Mouse (Mus musculus): ENCODE measurements around the gene Ttc21b. TPM values are rescaled to one million over a fixed set of nuclear protein-coding genes. Genes with fewer than 3 reads are reported as not detected.

Ttc21b gene
- polyA plus RNA-seq (2017; shearing (Covaris generic)) = 12.1 TPM

DNA sequence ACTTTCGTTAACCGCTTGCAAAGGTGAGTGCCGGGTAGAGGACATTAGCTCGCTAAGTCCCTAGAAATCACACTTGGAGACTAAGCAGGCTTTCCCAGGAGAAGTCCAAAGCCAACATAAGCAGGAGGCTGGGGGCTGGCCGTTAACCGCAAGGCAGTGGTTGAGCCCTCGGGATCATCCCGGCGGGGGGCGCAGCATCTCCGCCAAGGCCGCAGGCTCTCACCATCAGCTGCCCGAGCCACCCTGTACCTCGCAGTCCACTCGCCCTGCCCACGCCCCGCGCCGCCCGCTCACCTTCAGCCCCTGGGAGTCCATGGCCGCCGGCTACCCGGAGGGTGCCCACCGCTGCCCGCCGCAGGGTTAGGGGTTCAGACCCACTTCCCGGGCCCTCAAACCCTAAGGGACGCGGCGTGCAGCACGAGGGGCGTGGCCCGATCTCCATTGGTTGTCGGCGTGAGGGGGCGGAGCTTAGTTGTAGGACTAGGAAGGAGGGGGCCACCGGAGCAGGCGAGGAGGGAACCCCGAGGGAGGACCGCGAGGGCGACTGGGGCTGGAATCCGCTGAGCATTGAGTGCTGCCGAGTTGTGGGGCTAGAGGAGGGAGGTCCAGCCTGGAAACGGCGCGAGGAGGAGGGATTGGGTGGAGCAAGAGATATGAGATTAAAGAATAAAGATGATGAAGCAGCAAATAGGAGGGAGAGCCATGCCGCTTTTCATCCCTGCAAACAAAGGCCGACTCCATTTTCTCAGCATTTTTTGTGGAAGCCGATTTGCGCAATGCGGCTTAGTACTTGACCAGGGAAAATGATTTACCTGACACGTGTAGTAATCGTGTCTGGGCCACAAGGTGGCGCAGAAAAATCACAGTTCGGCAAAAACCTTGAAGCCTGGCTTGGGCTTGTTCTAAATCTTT, at the start of gene Ttc21b:
Gene Ttc21b, minus strand, starts transcription at position 398 of the 912 bp plus-strand sequence.

Other genes with a start within 250 kb of the Ttc21b start
- 0.29 TPM for gene Galnt3, start 131.6 kb downstream of the Ttc21b start, polyA plus RNA-seq (2017; shearing (Covaris generic))
- 0.09 TPM for gene Scn1a, start 184.2 kb upstream of the Ttc21b start, polyA plus RNA-seq (2017; shearing (Covaris generic))

Measured in activated CD4-positive, CD25-positive, alpha-beta regulatory T cell, adult 9 weeks (primary cell).